Mouse (Mus musculus): ENCODE measurements around the gene Tcam1.

Tcam1 gene

DNA sequence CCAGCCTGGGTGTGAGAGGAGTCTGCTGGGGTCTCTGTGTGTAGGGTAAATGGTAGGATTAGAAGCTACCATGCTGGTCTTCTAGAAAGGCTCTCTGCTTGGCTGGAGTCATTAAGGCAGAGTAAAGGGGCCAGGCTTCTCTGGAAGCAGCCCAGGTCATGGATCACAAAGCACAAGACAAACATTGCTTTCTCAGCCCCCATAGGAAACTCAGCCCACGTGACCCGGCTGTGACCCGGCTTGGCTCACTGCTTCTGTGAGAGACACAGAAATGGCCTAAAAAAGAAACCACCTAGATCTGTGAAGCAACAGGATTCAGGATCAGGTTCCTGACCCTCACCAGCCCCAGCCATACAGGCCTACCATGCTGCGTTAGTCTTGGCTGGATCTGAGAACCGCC lies 48.4 kb downstream of the Tcam1 start:
- DNase-seq, result no peak

DNA sequence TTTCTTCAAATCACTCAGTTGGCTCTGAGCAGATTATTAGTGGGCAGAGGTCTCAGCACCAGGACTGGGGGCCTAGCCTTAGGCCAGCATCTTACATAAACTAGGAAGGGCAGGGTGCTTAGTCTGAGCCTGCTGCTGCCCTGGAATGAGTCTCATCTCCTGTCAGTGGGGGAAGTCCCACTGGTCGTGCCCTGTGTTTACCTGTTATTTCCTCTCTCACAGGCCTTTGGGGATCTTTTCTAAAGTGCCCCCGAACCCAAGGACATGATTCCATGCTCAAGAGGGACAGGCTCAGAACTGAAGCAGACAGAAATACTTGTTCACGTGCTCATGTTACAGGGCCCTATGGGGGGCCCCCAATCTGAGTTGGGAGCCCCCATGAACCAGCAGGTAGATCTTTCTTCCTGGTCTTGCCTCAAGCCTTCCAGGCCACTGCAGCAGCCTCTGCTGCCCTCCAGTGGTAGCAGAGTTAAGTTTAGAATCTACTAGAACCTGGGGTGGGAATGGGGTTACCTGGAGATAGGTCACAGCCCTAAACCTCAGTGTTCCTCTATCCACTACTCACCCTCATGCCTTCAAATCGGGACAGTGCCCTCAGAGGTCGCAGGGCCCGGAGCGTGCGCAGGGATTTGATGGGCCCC lies 49.2 kb downstream of the Tcam1 start:
- DNase-seq, result peak; percentile 79

DNA sequence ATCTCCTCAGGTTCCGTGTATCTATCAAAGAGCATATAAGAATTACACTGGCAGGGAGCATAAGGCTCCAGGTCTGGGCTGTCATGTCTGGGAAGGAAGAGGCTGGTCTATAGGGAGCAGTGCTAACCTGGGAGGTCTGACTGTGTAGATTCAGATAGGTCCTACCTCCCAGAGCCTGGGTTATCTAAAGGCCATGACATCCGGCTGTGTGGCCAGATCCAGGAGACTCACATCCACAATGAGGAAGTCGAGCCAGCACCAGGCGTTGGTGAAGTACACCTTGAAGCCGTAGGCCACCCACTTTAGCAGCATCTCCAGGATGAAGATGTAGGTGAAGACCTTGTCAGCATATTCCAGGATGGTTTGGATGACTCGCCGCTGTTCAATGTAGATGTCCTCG lies 50.0 kb downstream of the Tcam1 start:
- no peak for DNase-seq

DNA sequence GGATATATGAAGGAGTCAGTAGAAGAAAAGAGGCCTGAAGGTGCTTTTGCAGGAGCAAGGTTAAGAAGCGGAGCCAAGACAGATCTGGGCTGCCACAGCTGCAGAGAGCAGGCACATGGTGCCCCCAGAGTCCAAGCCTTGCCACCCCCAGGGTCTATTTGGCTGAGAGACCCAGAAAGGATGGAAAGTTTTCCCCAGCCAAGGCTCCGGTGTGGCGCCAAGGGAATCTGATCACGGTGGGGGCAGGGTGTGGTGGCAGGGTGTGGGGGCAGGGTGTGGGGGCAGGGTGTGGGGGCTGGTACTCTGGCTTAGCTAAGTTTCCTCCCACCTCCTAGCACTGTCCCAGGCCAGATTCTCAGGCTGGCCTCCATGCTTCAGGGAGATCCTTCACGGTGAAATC lies 52.0 kb downstream of the Tcam1 start:
- no peak for DNase-seq

DNA sequence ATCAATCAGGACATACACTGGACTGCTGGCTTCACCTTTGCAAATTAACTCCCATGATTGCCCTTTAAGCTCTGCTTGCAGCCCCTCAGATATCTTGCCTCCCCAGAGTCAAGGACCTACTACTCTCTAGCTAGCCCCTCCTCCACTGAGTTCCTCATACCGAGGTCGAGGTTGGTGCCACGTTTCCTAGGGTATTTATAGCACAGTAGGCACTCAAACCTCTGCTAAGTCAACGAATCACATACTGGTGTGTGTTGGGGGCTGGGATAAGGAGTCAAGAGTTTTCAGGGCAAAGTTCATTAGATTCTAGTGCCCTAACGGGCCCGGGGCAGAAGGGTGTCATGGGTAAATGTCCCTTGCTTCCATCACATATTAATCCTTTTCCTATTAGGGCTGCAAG lies 52.7 kb downstream of the Tcam1 start:
- DNase-seq, result no peak

DNA sequence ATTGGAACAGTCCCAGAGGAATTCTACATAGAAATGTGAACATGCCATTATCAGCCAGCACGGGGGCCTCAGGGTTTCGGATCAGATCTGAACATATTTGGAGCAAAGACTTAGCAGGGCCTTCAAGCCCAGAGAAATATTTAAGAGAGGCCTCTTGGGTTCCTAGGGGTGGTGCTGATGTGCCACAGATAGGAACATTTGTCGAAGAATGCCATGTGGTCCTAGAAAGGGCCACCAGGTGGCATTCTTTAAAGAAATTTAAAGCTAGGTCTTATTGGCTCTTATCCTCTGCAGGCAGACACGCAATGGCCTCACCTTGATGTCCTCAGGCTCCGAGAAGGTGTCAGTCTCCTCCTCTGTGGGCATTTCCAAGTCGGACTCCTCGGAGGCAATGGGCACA lies 53.2 kb downstream of the Tcam1 start:
- DNase-seq, result peak; percentile 61

DNA sequence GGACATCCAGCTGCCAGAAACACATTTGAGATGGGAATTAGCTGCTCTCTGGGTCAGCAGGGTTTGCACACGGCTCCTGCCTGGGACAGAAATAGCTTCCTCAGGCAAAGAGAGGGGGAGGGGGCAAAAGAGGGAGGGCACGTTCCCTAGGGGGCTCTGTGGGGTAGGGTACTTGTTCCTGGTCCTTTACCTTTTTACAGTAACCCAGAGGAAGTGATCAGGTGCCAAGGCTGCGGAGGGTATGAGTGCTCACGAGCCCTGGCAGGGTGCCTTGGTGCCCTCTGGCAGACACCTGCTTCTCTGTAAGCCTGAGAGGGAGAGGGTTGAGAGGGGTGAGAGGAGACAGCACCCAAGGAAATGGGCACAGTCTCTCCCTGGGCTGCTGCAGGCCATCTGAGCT lies 56.0 kb downstream of the Tcam1 start:
- DNase-seq, result no peak

DNA sequence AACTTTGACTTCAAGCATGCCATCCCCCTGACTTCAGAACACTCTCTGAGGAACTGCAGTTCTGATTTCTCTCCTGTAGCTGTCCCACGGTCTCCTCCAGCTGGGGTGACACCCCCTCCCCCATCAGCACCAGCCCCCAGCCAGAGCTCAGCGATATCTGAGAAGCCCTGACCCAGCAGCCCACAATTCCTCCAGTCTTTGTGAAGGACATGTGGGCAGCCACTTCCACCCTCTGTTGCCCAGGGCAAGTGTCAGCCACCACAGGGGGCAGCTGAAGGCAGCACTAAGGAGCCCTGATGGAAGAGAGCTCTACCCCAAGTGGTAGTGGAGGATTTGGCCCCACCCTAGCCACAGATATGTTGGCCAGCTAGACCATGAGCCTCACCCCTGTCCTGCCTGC lies 57.6 kb downstream of the Tcam1 start:
- DNase-seq, result no peak

DNA sequence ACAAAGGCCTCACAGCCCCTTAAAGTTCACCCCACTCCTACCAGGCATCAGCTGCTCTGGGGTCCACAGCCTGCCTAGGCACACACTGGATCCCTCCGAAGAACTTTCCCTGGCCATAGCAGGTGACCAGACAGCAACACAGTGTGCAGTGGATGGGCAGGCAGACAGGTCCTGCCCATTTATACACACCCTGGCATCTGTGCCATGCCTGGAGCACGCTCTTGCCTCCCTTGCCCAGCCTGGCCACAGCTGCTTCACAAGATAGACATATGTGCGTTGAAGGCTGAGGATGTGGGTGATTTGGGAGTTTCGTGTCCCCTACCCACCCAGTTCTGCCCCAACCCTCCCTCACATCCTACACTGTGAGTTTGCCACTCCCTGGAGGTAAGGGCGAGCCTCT lies 61.6 kb downstream of the Tcam1 start:
- DNase-seq, result no peak

Data from cerebellum, adult 9-10 months (tissue).